ENCODE assay signal across 35 mouse cellular contexts in genomic region chr5:78900128-78900527, GRCm38 (mm10).
"Had no signal": no experiment of that assay in that cellular context is flagged by ENCODE, and none has a peak within 500 bp of the region (broad histone marks: within the 10 kb centered on the region; RNA-seq: fewer than 3 reads in every experiment).

No protein-coding gene starts in this region.

- H3K4me2 ChIP-seq: heart, embryonic 11.5 days; heart, embryonic 12.5 days; heart, embryonic 13.5 days; heart, embryonic 15.5 days; hindbrain, embryonic 12.5 days; hindbrain, embryonic 13.5 days; hindbrain, embryonic 14.5 days; hindbrain, embryonic 15.5 days; intestine, embryonic 15.5 days; kidney, embryonic 15.5 days had no signal

- H3K36me3 ChIP-seq: heart, embryonic 10.5 days; heart, embryonic 12.5 days; heart, embryonic 13.5 days; heart, embryonic 15.5 days; hindbrain, embryonic 10.5 days; hindbrain, embryonic 12.5 days; hindbrain, embryonic 13.5 days; hindbrain, embryonic 15.5 days; intestine, embryonic 15.5 days; kidney, embryonic 15.5 days had no signal

- H3K27ac ChIP-seq: heart, adult 2 months; heart, embryonic 10.5 days; heart, embryonic 13.5 days; heart, embryonic 15.5 days; hindbrain, embryonic 10.5 days; hindbrain, embryonic 12.5 days; hindbrain, embryonic 13.5 days; hindbrain, embryonic 14.5 days; hindbrain, embryonic 15.5 days; hindbrain, postnatal 0 days; intestine, embryonic 15.5 days; kidney, embryonic 15.5 days; kidney, postnatal 0 days; layer of hippocampus, adult 2 months had no signal

- ATAC-seq: hindbrain, embryonic 16.5 days; hindbrain, postnatal 0 days; inflammation-experienced regulatory T-cells, adult 6 months; intestine, embryonic 15.5 days; intestine, embryonic 16.5 days; intestine, postnatal 0 days had no signal

- DNase-seq: heart, adult 2 months; heart, postnatal 10 days; heart, postnatal 14 days; heart, postnatal 36 days; heart, postnatal 4 days; kidney, adult 11 months; kidney, adult 18-20 months; kidney, adult 2 months; kidney, adult 8-10 months; kidney, adult 9 months; kidney, postnatal 10 days; kidney, postnatal 14 days; kidney, postnatal 25 days; kidney, postnatal 36 days; kidney, postnatal 4 days; layer of hippocampus, adult 9-11 months had no signal

- H3K9me3 ChIP-seq: heart, embryonic 10.5 days; heart, embryonic 13.5 days; heart, embryonic 15.5 days; hindbrain, embryonic 10.5 days; hindbrain, embryonic 12.5 days; hindbrain, embryonic 13.5 days; hindbrain, embryonic 15.5 days; intestine, embryonic 15.5 days; kidney, embryonic 15.5 days had no signal

- H3K27me3 ChIP-seq: heart, embryonic 12.5 days; heart, embryonic 13.5 days; heart, embryonic 15.5 days; hindbrain, embryonic 12.5 days; hindbrain, embryonic 13.5 days; hindbrain, embryonic 15.5 days; intestine, embryonic 15.5 days; kidney, embryonic 15.5 days had no signal

- H3K4me1 ChIP-seq: heart, embryonic 10.5 days; heart, embryonic 12.5 days; heart, embryonic 13.5 days; heart, embryonic 15.5 days; hindbrain, embryonic 10.5 days; hindbrain, embryonic 12.5 days; hindbrain, embryonic 13.5 days; hindbrain, embryonic 15.5 days; intestine, embryonic 15.5 days; kidney, embryonic 15.5 days had no signal

- H3K4me3 ChIP-seq: heart, adult 2 months; heart, embryonic 10.5 days; heart, embryonic 12.5 days; heart, embryonic 13.5 days; heart, embryonic 15.5 days; hindbrain, embryonic 10.5 days; hindbrain, embryonic 12.5 days; hindbrain, embryonic 13.5 days; hindbrain, embryonic 15.5 days; intestine, embryonic 15.5 days; kidney, embryonic 15.5 days; layer of hippocampus, adult 2 months had no signal

- H3K9ac ChIP-seq: heart, embryonic 12.5 days; heart, embryonic 13.5 days; heart, embryonic 15.5 days; hindbrain, embryonic 12.5 days; hindbrain, embryonic 13.5 days; hindbrain, embryonic 14.5 days; hindbrain, embryonic 15.5 days; intestine, embryonic 15.5 days; kidney, embryonic 15.5 days had no signal
